Mouse (Mus musculus) brown adipose tissue, adult 24 weeks (tissue): ENCODE results near the gene Hkdc1. TPM values are rescaled to one million over a fixed set of nuclear protein-coding genes. Genes with fewer than 3 reads are reported as not detected.
A peak's percentile ranks its signal among the peaks of the same experiment; 100 is the strongest.
"Not testable (repeated sequence)": the region's sequence is repeated elsewhere in the genome, so short reads cannot be mapped to it uniquely, and the experiment has no call there.

ENCODE experiments used
- H3K27ac ChIP-seq: fragments of 200-500 bp; replicated peaks from 2 replicates; pipeline ENCODE4 v1.5.1; 2012; ENCODE audit warnings: low read depth, mild to moderate bottlenecking, low read length
- H3K4me1 ChIP-seq: fragments of 200-500 bp; 2 replicates; pipeline ENCODE4 v1.6.1; 2012; ENCODE audit warnings: low read length, mixed read lengths; ENCODE audit not compliant: control insufficient read depth, insufficient read depth, insufficient read length
- H3K4me3 ChIP-seq: fragments of 200-500 bp; 2 replicates; pipeline ENCODE4 v1.5.1; 2012; ENCODE audit warnings: low read depth, mild to moderate bottlenecking, low read length, moderate library complexity; ENCODE audit not compliant: insufficient read depth
- polyA plus RNA-seq: library from polyadenylated mRNA; stranded (reverse); fragments of >200 nt; gene quantifications from 2 replicates; pipeline ENCODE4 v1.2.4, GENCODE M21; 2012; ENCODE audit not compliant: missing spikeins, insufficient read depth, insufficient read length

The Hkdc1 gene
- not detected in 2 replicates for polyA plus RNA-seq

- no peaks in the 10 kb centered on the region for H3K4me1 ChIP-seq
- no peak within 1 kb of the TSS for H3K4me3 ChIP-seq
- no peak within 1 kb of the TSS for H3K27ac ChIP-seq
These were observed at the start of gene Hkdc1 for GRCm38 (mm10) chr10:62422255-62422654. Hkdc1 (minus strand) TSS chr10:62422491.

GRCm38 (mm10) chr10:62471105-62471504 is 48.8 kb upstream of the Hkdc1 start:
- no peak overlapping the region for H3K4me3 ChIP-seq
- H3K27ac ChIP-seq: no peak overlapping the region
- no peaks in the 10 kb centered on the region for H3K4me1 ChIP-seq

- Histone ChIP-seq H3K27ac (no peak overlapping the region), H3K4me1 (no peaks in the 10 kb centered on the region), H3K4me3 (no peak overlapping the region)
These were observed 47.4 kb upstream of the Hkdc1 start for GRCm38 (mm10) chr10:62469736-62470135.

- Histone ChIP-seq H3K4me3 (no peak overlapping the region), H3K27ac (no peak overlapping the region), H3K4me1 (no peaks in the 10 kb centered on the region)
These were observed 39.0 kb upstream of the Hkdc1 start for GRCm38 (mm10) chr10:62461321-62461720.

- not testable (repeated sequence) for H3K4me3 ChIP-seq, H3K27ac ChIP-seq, H3K4me1 ChIP-seq
These were observed 29.7 kb upstream of the Hkdc1 start for GRCm38 (mm10) chr10:62452001-62452400.

GRCm38 (mm10) chr10:62450280-62450640 is 28.0 kb upstream of the Hkdc1 start:
- Histone ChIP-seq H3K4me1 (peaks cover 3% of the 10 kb centered on the region), H3K27ac (peak overlapping the region; percentile 98), H3K4me3 (peak overlapping the region; percentile 81)

- Histone ChIP-seq H3K27ac (peak within 1 kb of the TSS; percentile 98), H3K4me1 (peaks cover 3% of the 10 kb centered on the region), H3K4me3 (peak within 1 kb of the TSS; percentile 81)
These were observed 27.3 kb upstream of the Hkdc1 start, which contains the start of the genes 4930507D05Rik and Supv3l1 for GRCm38 (mm10) chr10:62449364-62450279. 4930507D05Rik (plus strand) TSS chr10:62449489. Supv3l1 (minus strand) TSS chr10:62449738.

GRCm38 (mm10) chr10:62430427-62430826 is 8.1 kb upstream of the Hkdc1 start:
- no peaks in the 10 kb centered on the region for H3K4me1 ChIP-seq
- H3K4me3 ChIP-seq: no peak overlapping the region

GRCm38 (mm10) chr10:62425081-62425871 is 3.0 kb upstream of the Hkdc1 start:
- H3K4me1 ChIP-seq: no peaks in the 10 kb centered on the region
- no peak overlapping the region for H3K27ac ChIP-seq
- no peak overlapping the region for H3K4me3 ChIP-seq

More at GRCm38 (mm10) chr10:62430427-62430826, 8.1 kb upstream of the Hkdc1 start:
- no peak overlapping the region for H3K27ac ChIP-seq

- Histone ChIP-seq H3K27ac (no peak overlapping the region), H3K4me3 (no peak overlapping the region), H3K4me1 (no peaks in the 10 kb centered on the region)
These were observed 1.2 kb downstream of the Hkdc1 start for GRCm38 (mm10) chr10:62421127-62421526.

GRCm38 (mm10) chr10:62420399-62420798 is 1.9 kb downstream of the Hkdc1 start:
- H3K4me1 ChIP-seq: no peaks in the 10 kb centered on the region
- no peak overlapping the region for H3K4me3 ChIP-seq
- H3K27ac ChIP-seq: no peak overlapping the region

GRCm38 (mm10) chr10:62419422-62419821 is 2.9 kb downstream of the Hkdc1 start:
- Histone ChIP-seq H3K27ac (no peak overlapping the region), H3K4me3 (no peak overlapping the region), H3K4me1 (no peaks in the 10 kb centered on the region)

GRCm38 (mm10) chr10:62418831-62419356 is 3.4 kb downstream of the Hkdc1 start:
- no peak overlapping the region for H3K27ac ChIP-seq
- H3K4me1 ChIP-seq: no peaks in the 10 kb centered on the region
- H3K4me3 ChIP-seq: no peak overlapping the region

- no peak overlapping the region for H3K27ac ChIP-seq
These were observed 8.7 kb downstream of the Hkdc1 start for GRCm38 (mm10) chr10:62413606-62413982.

More at GRCm38 (mm10) chr10:62413606-62413982, 8.7 kb downstream of the Hkdc1 start:
- H3K4me3 ChIP-seq: no peak overlapping the region
- no peaks in the 10 kb centered on the region for H3K4me1 ChIP-seq
